Mouse (Mus musculus): ENCODE measurements around the gene Rpl36.

GRCm38 (mm10) chr17:56625495-56625894, 12.3 kb downstream of the Rpl36 start:
- TF ChIP-seq CTCF (IDR thresholded peaks at IDR 0.05; ENCODE audit: low read depth) (no peak), EP300 (IDR thresholded peaks at IDR 0.05; ENCODE audit: low read depth) (no peak)

Data from heart, postnatal 0 days (tissue).